Mouse (Mus musculus): Measurements from ENCODE around the gene Atp6v0c.

GRCm38 (mm10) chr17:24209043-24209915 lies 39.8 kb upstream of the Atp6v0c start, which contains the start of gene Ntn3:
- TF ChIP-seq CTCF (IDR thresholded peaks at IDR 0.05; ENCODE audit: low read depth): no peak
- no peak for TF ChIP-seq EP300 (IDR thresholded peaks at IDR 0.05; ENCODE audit: low read depth)
